Mouse (Mus musculus) neural tube, embryonic 14.5 days (tissue): ENCODE results near the gene Rab32. TPM values are rescaled to one million over a fixed set of nuclear protein-coding genes. Genes with fewer than 3 reads are reported as not detected.

Experiments
- ATAC-seq: fragments of 200-750 bp; cut with Nextera tagmentation; 2 replicates; pipeline ENCODE4 v1.8.0; 2017; ENCODE audit warnings: low read depth, mild to moderate bottlenecking, moderate TSS enrichment, moderate library complexity
- H3K27ac ChIP-seq: fragments of 300-500 bp; sonication (generic); 2 replicates; pipeline ENCODE4 v1.5.1; 2014; ENCODE audit warnings: low read depth, mild to moderate bottlenecking, control low read depth, low read length, moderate library complexity, mixed read lengths
- H3K27me3 ChIP-seq: fragments of 300-500 bp; sonication (generic); 2 replicates; pipeline ENCODE4 v1.6.1; 2014; ENCODE audit warnings: low read length; ENCODE audit not compliant: control insufficient read depth, insufficient read depth
- H3K36me3 ChIP-seq: fragments of 300-500 bp; sonication (generic); 2 replicates; pipeline ENCODE4 v1.6.1; 2014; ENCODE audit warnings: low read length, mixed read lengths; ENCODE audit not compliant: control insufficient read depth, insufficient read depth
- H3K4me1 ChIP-seq: fragments of 300-500 bp; sonication (generic); 2 replicates; pipeline ENCODE4 v1.6.1; 2014; ENCODE audit warnings: low read length; ENCODE audit not compliant: control insufficient read depth, insufficient read depth
- H3K4me2 ChIP-seq: fragments of 300-500 bp; sonication (generic); 2 replicates; pipeline ENCODE4 v1.6.1; 2014; ENCODE audit warnings: mild to moderate bottlenecking, low read depth, low read length, control low read depth
- H3K4me3 ChIP-seq: fragments of 300-500 bp; sonication (generic); 2 replicates; pipeline ENCODE4 v1.5.1; 2014; ENCODE audit warnings: low read depth, low read length, control low read depth, mixed read lengths
- H3K9ac ChIP-seq: fragments of 300-500 bp; sonication (generic); replicated peaks from 2 replicates; pipeline ENCODE4 v1.6.1; 2014; ENCODE audit warnings: low read depth, mild to moderate bottlenecking, control low read depth, low read length, mixed read lengths
- H3K9me3 ChIP-seq: fragments of 300-500 bp; sonication (generic); 2 replicates; pipeline ENCODE4 v1.6.1; 2016; ENCODE audit warnings: low read length; ENCODE audit not compliant: control insufficient read depth
- WGBS: fragments of 180-500 bp; shearing (Covaris S2); extraction: QIAGEN DNeasy Blood & Tissue Kit; methylation state at CpG from one replicate; pipeline ENCODE4 v1.1.7; 2014; 5-methylcytosine and 5-hydroxymethylcytosine counted together
- polyA plus RNA-seq: library from polyadenylated mRNA; unstranded; fragments of >200 nt; fragmentation: Nextera tagmentation; extraction: Ambion mirVana; gene quantifications from 2 replicates; pipeline ENCODE4 v1.2.1, GENCODE M21; 2014

Gene Rab32
- polyA plus RNA-seq, 1 experiment from 2014 or later: 3.6 TPM

- ATAC-seq: no peak
- Histone ChIP-seq H3K4me2 (no peak overlapping the region), H3K4me3 (no peak overlapping the region), H3K4me1 (no peaks in the 10 kb centered on the region), H3K27me3 (no peaks in the 10 kb centered on the region), H3K36me3 (no peaks in the 10 kb centered on the region), H3K27ac (no peak overlapping the region), H3K9ac (no peak overlapping the region), H3K9me3 (no peaks in the 10 kb centered on the region)
- WGBS: 100% methylated on average over 1 of the region's 1 CpGs
Observed at GRCm38 (mm10) chr10:10550134-10550533, 7.9 kb downstream of the Rab32 start.

DNA sequence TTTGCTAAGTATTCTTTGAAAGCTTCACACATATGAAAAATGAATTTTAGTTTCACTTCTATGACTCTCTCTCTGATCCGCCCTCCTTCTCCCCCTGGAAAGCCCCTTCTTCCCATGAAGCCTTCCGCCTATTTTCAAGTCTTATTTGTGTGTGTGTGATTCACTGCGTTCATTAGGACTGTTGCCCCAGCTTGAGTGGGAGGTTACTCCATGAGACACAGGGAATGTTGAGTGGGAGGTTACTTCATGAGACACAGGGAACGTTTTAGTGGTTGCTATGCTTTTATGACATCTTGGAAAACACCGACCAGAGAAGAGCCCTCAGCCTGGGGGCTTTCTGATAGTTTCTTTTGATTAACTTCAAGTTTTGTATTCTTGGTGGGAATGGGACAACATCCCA is 11.4 kb downstream of the Rab32 start:
- WGBS: 75% methylated on average over 5 of the region's 5 CpGs
- Histone ChIP-seq H3K36me3 (no peaks in the 10 kb centered on the region), H3K4me3 (no peak overlapping the region), H3K4me1 (no peaks in the 10 kb centered on the region), H3K27me3 (no peaks in the 10 kb centered on the region), H3K9me3 (no peaks in the 10 kb centered on the region), H3K4me2 (no peak overlapping the region), H3K27ac (no peak overlapping the region), H3K9ac (no peak overlapping the region)
- no peak for ATAC-seq

DNA sequence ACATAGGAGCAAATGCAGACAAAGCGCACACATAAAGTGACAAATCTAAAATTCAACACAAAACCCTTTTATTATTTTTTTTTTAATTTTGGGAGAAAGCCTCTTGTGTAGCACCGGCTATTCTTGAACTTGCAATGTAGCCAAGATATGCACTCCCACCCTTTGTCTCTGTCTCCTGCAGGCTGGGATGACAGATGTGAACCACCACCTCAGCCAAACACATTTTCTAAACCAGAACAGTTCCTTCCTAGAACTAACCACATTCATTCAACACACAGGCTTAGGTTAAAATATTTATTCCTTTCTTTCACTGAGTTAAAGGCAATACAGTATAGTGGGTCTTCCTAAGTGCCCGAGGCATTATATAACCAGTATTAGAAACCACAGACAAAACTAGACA is 13.1 kb downstream of the Rab32 start:
- H3K36me3 ChIP-seq: no peaks in the 10 kb centered on the region
- no peak overlapping the region for H3K9ac ChIP-seq
- H3K4me2 ChIP-seq: no peak overlapping the region
- no peak overlapping the region for H3K27ac ChIP-seq
- H3K4me1 ChIP-seq: no peaks in the 10 kb centered on the region
- no peak overlapping the region for H3K4me3 ChIP-seq
- ATAC-seq: no peak
- H3K27me3 ChIP-seq: no peaks in the 10 kb centered on the region
- 95% methylated on average over 3 of the region's 3 CpGs for WGBS
- H3K9me3 ChIP-seq: no peaks in the 10 kb centered on the region

Other genes with a start within 250 kb of the Rab32 start
- gene Adgb, start 85.9 kb downstream of the Rab32 start, polyA plus RNA-seq: 0.35 and 0.40 TPM in 2 replicates
- gene Gm10944, start 123.1 kb upstream of the Rab32 start, polyA plus RNA-seq: not detected in 2 replicates